20 mouse cellular contexts compared by ENCODE assay signal in genomic region chr12:58653751-58654150, GRCm38 (mm10).
DNase-seq lines count a peak whose midpoint lies in the region; ATAC-seq lines count a peak whose summit lies in the region.
"Had no signal": no experiment of that assay in that cellular context is flagged by ENCODE, and none has a peak within 500 bp of the region (broad histone marks: within the 10 kb centered on the region; RNA-seq: fewer than 3 reads in every experiment).

No protein-coding gene starts in this region.

- 46% methylated on average over 6 of the region's 6 CpGs for WGBS in midbrain, embryonic 16.5 days
- WGBS in midbrain, embryonic 10.5 days = 86% methylated on average over 6 of the region's 6 CpGs
- 80% methylated on average over 6 of the region's 6 CpGs for WGBS in heart, embryonic 10.5 days

- no peak overlapping the region for H3K9ac ChIP-seq in midbrain, embryonic 16.5 days (ENCODE audit: low read depth, low read length)
- H3K9ac ChIP-seq: heart, embryonic 12.5 days; intestine, embryonic 15.5 days; limb, embryonic 12.5 days; liver, embryonic 15.5 days had no signal

- H3K4me2 ChIP-seq in midbrain, embryonic 16.5 days (ENCODE audit: low read length) = no peak overlapping the region
- H3K4me2 ChIP-seq: heart, embryonic 12.5 days; intestine, embryonic 15.5 days; limb, embryonic 12.5 days; liver, embryonic 15.5 days had no signal

- H3K27ac ChIP-seq in midbrain, embryonic 16.5 days (ENCODE audit: low read length) = no peak overlapping the region
- H3K27ac ChIP-seq in midbrain, embryonic 10.5 days (replicated peaks) = no peak overlapping the region
- no peak overlapping the region for H3K27ac ChIP-seq in heart, embryonic 10.5 days
- H3K27ac ChIP-seq: intestine, embryonic 15.5 days; limb, embryonic 12.5 days; liver, embryonic 15.5 days had no signal

- H3K4me1 ChIP-seq in midbrain, embryonic 16.5 days (ENCODE audit: control insufficient read depth, insufficient read depth, low read length) = peaks cover 17% of the 10 kb centered on the region
- 0 out of 2 replicates have a peak, but pooled peaks cover 4% of the 10 kb centered on the region for H3K4me1 ChIP-seq in midbrain, embryonic 10.5 days
- H3K4me1 ChIP-seq in heart, embryonic 10.5 days = no peaks in the 10 kb centered on the region
- H3K4me1 ChIP-seq: heart, embryonic 12.5 days; intestine, embryonic 15.5 days; limb, embryonic 12.5 days; liver, embryonic 15.5 days had no signal

- no peaks in the 10 kb centered on the region for H3K36me3 ChIP-seq in midbrain, embryonic 16.5 days (ENCODE audit: control insufficient read depth, insufficient read depth, low read length)
- H3K36me3 ChIP-seq in midbrain, embryonic 10.5 days = no peaks in the 10 kb centered on the region
- no peaks in the 10 kb centered on the region for H3K36me3 ChIP-seq in heart, embryonic 10.5 days
- H3K36me3 ChIP-seq: heart, embryonic 12.5 days; intestine, embryonic 15.5 days; limb, embryonic 12.5 days; liver, embryonic 15.5 days had no signal

- ATAC-seq in midbrain, embryonic 16.5 days = peak; percentile 68
- ATAC-seq: CD4-positive, CD25-positive, alpha-beta regulatory T cell, adult 4 months; intestine, embryonic 15.5 days; lung, postnatal 0 days had no signal

- H3K4me3 ChIP-seq in midbrain, embryonic 16.5 days (ENCODE audit: low read depth, low read length) = no peak overlapping the region
- H3K4me3 ChIP-seq in midbrain, embryonic 10.5 days = no peak overlapping the region
- H3K4me3 ChIP-seq in heart, embryonic 10.5 days = no peak overlapping the region
- H3K4me3 ChIP-seq: erythroblast, embryonic 14.5 days; heart, embryonic 12.5 days; intestine, embryonic 15.5 days; limb, embryonic 12.5 days; liver, embryonic 15.5 days had no signal

- H3K9me3 ChIP-seq in midbrain, embryonic 16.5 days (replicated peaks; ENCODE audit: control insufficient read depth, low read length, poor library complexity, severe bottlenecking) = no peaks in the 10 kb centered on the region
- no peaks in the 10 kb centered on the region for H3K9me3 ChIP-seq in midbrain, embryonic 10.5 days (replicated peaks)
- H3K9me3 ChIP-seq in heart, embryonic 10.5 days = no peaks in the 10 kb centered on the region
- H3K9me3 ChIP-seq: heart, embryonic 12.5 days; intestine, embryonic 15.5 days; limb, embryonic 12.5 days; liver, embryonic 15.5 days had no signal

- H3K27me3 ChIP-seq in midbrain, embryonic 16.5 days (ENCODE audit: control insufficient read depth, insufficient read depth, low read depth, low read length) = no peaks in the 10 kb centered on the region
- no peaks in the 10 kb centered on the region for H3K27me3 ChIP-seq in midbrain, embryonic 10.5 days (ENCODE audit: low read depth, poor library complexity, severe bottlenecking)
- no peaks in the 10 kb centered on the region for H3K27me3 ChIP-seq in heart, embryonic 10.5 days (ENCODE audit: insufficient read depth, poor library complexity, severe bottlenecking)
- H3K27me3 ChIP-seq: heart, embryonic 12.5 days; intestine, embryonic 15.5 days; limb, embryonic 12.5 days; liver, embryonic 15.5 days had no signal

- DNase-seq in layer of hippocampus, adult 11-12 months (ENCODE audit: low spot score) = peak; percentile 54
- no peak for DNase-seq in layer of hippocampus, postnatal 10 days (ENCODE audit: low spot score in 2 of 2)
- DNase-seq in midbrain, embryonic 10.5 days (ENCODE audit: low spot score) = no peak
- DNase-seq in brain, embryonic 18.5 days (ENCODE audit: low read depth, low spot score) = peak; percentile 39
- DNase-seq in layer of hippocampus, adult 9-11 months = peak; percentile 71
- no peak for DNase-seq in gastrocnemius, postnatal 25 days
- no peak for DNase-seq in heart, embryonic 10.5 days (ENCODE audit: low spot score)
- DNase-seq: adrenal gland, adult 2 months; cerebellum, postnatal 36 days; retina, postnatal 1 day; spleen, adult 18-20 months; thymus, adult 18-20 months had no signal

Comparison
In these comparisons a context has a peak if more than half of its experiments do, and no peak if none do; other contexts are left out.
1. DNase-seq: peak in layer of hippocampus, adult 11-12 months (single experiment), brain, embryonic 18.5 days (single experiment) and layer of hippocampus, adult 9-11 months (single experiment); none in layer of hippocampus, postnatal 10 days (0 of 2), midbrain, embryonic 10.5 days (single experiment), gastrocnemius, postnatal 25 days (single experiment) and heart, embryonic 10.5 days (single experiment).